Mouse (Mus musculus): ENCODE results near the gene Stk10.

Gene Stk10

DNA sequence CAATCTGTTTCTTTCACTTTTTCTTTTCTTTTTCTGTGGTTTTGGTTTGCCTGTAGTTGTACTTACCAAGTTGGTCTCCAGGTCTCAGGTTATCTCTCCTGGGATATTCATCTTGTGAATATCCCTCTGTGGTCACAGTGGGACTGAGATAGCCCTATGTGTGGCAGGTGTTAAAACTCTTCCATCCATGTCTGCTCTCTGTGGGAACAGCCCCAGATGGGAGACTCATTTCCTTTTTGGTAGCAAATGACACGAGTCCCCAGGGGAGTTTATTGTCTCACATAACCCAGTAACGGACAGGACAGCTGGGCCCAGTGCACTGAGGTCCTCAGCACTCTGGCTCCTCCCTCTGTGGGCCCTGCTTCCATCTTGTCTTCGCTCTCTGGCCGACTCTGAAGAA, 17.0 kb downstream of the Stk10 start:
- DNase-seq (ENCODE audit: low spot score), result no peak

DNA sequence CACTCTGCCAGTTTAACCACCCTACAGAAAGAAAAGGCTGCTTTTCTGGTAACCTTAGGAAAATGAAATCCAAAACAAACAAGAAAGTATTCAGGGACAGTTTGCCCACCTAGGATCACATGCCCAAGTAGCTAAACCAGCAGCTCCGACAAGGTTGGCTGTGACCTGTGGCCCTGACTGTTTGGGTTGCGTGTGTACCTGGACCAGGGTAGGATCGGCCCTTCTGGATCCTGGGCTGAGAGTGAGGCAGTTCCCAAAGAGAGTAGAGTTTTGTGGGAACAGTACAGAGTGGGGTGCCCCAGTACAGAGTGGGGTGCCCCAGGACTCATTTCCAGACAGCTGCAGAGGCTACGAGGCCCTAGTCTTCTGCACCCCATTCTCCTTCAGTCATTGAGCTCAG, 18.0 kb downstream of the Stk10 start:
- no peak for DNase-seq (ENCODE audit: low spot score)

- DNase-seq (ENCODE audit: low spot score), result no peak
Observed at GRCm38 (mm10) chr11:32551579-32552297, 18.6 kb downstream of the Stk10 start.

- no peak for DNase-seq (ENCODE audit: low spot score)
Observed at GRCm38 (mm10) chr11:32552401-32553090, 19.4 kb downstream of the Stk10 start.

- DNase-seq (ENCODE audit: low spot score), result no peak
Observed at GRCm38 (mm10) chr11:32553311-32554140, 20.4 kb downstream of the Stk10 start.

DNA sequence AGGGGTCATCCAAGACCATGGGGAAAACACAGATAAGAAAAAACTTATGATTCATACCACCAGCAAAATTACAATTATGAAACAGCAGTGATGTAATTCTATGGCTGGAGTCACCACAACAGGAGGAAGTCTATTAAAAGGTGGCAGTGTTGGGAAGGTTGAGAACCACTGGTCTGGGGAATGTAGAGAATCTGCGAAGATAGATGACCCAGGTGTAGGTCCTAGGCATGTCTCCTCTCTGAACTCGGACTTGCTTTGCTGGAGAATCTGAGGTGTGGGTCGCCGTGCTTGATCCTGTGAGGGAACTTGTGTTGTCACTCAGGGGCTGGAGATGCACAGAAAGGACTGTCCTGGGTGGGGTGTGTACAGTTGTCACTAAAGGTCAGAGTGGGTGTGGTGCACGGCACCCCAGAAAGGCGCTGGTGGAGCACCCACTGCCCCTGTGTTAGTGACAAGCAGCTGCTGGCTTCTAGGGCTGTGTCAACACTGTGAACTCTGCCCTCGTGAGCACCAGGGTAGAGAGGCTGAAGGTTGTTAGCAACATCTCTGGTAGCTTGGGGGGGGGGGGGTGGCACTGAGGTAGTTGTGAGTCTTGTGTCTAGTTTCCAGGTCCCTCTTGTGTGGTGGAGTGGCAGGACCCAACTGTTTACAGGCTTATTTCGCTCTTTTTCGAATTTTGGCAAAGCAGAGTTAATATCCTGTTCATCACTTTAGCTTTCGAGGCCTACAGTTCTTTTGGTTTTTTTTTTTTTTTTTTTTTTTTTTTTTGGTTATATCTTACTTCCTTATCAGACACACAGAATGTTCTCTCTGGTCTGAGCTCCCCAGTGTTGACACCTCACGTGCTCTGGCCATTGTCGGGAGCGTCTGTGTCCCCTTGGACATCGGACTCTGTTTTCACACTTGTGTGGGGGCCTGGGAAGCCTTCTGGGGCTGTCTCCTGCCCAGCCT, 21.3 kb downstream of the Stk10 start:
- no peak for DNase-seq (ENCODE audit: low spot score)

DNA sequence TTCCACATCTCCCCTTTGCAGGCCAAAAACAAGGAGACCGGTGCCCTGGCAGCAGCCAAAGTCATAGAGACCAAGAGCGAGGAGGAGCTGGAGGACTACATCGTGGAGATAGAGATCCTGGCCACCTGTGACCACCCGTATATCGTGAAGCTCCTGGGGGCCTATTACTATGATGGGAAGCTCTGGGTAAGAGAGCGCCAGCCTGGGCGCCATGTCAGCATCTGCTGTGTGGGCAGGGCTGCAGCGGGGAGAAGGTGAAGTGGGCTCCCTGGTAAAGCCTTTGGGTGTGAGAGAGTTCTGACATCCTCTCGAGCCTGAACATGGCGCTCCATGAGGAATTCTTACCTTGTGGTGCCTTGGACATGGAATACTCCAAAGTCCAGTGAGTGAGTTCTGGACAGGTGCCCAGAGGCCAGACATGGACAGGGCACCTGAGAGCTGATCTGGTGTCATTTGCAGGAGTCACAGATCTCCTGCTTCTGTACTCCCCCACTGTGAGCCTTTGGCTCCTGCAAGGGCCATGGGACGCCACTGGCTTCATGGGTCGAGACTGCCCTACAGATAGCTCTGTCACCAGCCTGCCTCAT, 22.1 kb downstream of the Stk10 start:
- no peak for DNase-seq (ENCODE audit: low spot score)

DNA sequence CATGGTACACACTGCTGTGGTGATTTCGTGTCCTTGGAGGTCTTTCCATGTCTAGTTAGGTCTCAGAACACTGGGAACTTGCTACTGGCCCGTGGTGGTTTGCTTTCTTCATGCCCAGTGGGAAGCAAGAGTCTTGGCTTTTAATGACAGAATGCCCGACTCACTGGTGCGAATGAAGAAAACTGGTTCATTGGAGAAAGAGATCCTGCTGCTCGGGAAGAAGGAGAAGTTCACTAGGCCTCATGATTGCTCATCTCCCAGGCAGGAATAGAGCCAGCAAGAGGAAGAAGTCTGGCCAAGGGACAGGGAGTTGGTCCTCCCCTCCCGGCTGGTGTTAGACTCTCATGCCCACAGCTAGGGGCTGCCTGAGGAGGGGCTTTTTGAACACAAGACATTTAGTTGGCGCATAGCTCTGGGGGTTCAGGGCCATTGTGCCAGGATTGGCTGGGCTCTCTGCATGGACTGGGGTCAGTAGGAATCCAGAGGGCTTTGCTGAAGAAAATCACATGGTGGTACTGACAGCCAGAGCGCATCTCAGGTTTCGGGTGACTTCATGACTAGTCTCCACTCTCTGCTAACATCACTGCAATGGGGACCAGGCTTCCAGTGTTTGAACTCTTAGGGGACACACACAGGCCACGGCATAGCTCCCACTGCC, 23.4 kb downstream of the Stk10 start:
- no peak for DNase-seq (ENCODE audit: low spot score)

DNA sequence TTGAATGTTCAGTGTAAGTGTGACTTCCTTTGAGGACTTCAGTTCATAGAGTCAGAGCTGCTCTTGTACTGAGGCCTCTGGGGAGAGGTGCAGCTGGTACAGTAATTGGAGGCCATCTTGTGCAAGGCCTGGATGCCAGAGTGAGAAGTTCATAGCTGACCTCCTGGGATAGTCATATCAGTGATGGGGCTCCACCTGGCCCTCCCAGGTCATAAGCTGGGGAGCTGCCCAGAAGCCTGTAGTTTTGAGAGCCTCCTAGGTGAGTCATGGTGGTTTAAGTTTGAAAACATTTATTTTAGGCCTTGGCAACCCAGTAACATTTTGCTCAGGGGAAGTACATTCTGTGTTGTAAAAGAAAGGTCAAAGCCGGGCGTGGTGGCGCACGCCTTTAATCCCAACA, 24.9 kb downstream of the Stk10 start:
- DNase-seq (ENCODE audit: low spot score), result no peak

DNA sequence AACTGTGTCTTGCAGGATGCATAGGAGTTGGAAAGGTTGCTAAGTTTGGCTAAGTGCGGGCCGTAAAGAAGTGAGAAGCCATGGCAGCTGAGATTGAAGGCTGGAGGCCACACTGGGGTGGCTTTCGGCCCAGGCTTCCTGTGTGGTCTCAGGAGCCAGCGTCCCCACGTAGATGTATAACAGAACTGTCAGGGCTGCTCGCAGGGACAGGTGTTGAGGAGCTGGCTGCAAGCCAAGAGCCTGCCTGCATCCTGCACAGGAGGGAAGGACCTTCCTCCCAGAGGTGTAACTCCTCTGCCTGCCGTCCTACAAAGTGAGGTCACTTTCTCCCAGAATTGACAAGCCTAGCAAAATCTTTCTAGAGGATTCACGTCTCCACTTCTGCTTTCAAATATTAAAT, 25.6 kb downstream of the Stk10 start:
- DNase-seq (ENCODE audit: low spot score), result no peak

GRCm38 (mm10) chr11:32560015-32560770, 27.1 kb downstream of the Stk10 start:
- no peak for DNase-seq (ENCODE audit: low spot score)

GRCm38 (mm10) chr11:32561465-32562355, 28.6 kb downstream of the Stk10 start:
- DNase-seq (ENCODE audit: low spot score), result no peak

DNA sequence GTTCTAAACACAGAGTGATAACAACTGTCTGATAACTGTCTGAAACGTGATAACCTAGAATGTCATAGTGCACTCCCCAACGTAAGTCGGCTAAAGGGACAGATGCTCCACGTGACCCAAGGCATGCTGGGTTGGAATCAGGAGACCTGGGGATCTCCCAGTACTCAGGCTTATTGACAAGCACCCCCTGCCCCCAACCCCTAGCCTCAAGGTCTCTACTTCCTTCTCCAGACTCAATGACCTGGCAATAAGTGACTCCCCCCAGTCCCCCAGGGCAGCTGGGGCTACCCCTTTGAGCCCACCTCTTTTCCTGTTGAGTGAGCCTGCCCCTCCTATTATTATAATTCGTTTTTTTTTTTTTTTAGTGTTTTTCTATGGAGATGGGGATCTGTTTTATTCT, 29.6 kb downstream of the Stk10 start:
- no peak for DNase-seq (ENCODE audit: low spot score)

GRCm38 (mm10) chr11:32563660-32564059, 30.6 kb downstream of the Stk10 start:
- no peak for DNase-seq (ENCODE audit: low spot score)

GRCm38 (mm10) chr11:32564629-32565028, 31.5 kb downstream of the Stk10 start:
- no peak for DNase-seq (ENCODE audit: low spot score)

- no peak for DNase-seq (ENCODE audit: low spot score)
Observed at GRCm38 (mm10) chr11:32565088-32565487, 32.0 kb downstream of the Stk10 start.

DNA sequence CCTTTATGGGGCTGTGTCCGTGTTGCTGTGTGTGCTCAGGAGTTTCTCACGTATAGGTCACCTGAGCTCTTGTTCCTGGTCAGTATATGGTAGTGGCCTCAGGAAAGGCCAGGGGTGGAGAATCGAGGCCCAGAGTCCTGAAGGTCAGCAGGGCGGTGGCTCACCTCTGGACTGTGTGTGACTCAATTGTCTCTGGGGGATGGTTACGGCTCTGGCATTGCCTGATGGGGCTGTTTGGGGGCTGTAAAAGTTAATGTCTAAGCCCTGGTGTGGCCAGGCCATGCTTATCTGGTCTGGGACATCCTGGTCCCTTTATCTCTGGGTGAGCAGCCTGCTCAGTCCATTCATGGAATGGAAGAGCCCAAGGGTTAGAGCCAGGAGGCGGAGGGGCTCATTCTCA, 33.1 kb downstream of the Stk10 start:
- DNase-seq (ENCODE audit: low spot score), result no peak

DNA sequence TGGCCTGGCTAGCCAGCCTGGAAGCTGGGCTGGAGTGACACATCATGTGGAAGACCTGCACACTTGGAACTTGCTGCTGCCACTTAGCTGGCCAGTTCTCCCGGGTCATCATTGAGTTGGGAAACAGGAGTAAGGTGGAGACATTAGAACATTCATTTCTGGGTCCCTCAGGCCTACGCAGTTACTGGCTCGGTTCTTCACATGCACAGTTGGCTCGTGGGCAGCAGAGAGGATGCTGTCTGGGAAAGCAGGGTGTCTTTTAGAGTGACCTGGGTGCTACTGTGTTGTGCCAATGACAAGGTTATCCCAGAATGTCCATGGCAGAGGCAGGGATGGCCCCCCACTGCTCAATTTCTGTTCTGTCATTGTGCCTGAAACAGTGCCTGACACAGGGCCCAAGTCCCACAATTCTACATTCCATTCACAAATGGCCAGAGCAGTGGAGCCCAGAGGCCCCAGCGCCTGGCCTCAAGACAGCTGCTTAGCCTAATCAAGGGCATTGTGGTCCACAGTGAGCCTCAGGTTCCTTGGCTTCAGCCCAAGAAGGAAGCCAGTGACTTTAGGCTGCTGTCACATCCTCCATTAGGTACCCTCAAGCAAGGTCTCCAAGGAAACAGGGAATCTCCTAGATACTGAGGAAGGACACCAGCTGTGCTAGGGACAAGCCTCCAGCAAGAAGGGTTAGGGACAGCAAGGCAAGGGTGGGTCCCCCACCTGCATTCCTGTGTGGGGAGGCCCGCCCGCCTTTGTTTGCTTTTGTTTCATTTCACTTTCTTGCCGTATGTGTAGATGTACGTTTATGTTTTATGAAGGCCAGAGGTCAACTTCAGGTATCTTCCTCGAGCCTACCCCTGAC, 34.1 kb downstream of the Stk10 start:
- no peak for DNase-seq (ENCODE audit: low spot score)

Data from urinary bladder, postnatal 10 days (tissue).